Mouse (Mus musculus) neural tube, embryonic 12.5 days (tissue): ENCODE results near the gene Ryr2. TPM values are rescaled to one million over a fixed set of nuclear protein-coding genes. Genes with fewer than 3 reads are reported as not detected.

ENCODE experiments used
- ATAC-seq: fragments of 200-750 bp; cut with Nextera tagmentation; 2 replicates; pipeline ENCODE4 v1.8.0; 2017; ENCODE audit warnings: low read depth, mild to moderate bottlenecking, moderate TSS enrichment, moderate library complexity; ENCODE audit not compliant: low FRiP score
- H3K27ac ChIP-seq: fragments of 300-500 bp; sonication (generic); 2 replicates; pipeline ENCODE4 v1.5.1; 2016
- H3K27me3 ChIP-seq: fragments of 300-500 bp; sonication (generic); replicated peaks from 2 replicates; pipeline ENCODE4 v1.6.1; 2016; ENCODE audit warnings: mild to moderate bottlenecking
- H3K36me3 ChIP-seq: fragments of 300-500 bp; sonication (generic); 2 replicates; pipeline ENCODE4 v1.6.1; 2016; ENCODE audit warnings: mild to moderate bottlenecking
- H3K4me1 ChIP-seq: fragments of 300-500 bp; sonication (generic); 2 replicates; pipeline ENCODE4 v1.6.1; 2016
- H3K4me2 ChIP-seq: fragments of 300-500 bp; sonication (generic); replicated peaks from 2 replicates; pipeline ENCODE4 v1.6.1; 2016; ENCODE audit warnings: mild to moderate bottlenecking
- H3K4me3 ChIP-seq: fragments of 300-500 bp; sonication (generic); 2 replicates; pipeline ENCODE4 v1.5.1; 2016
- H3K9ac ChIP-seq: fragments of 300-500 bp; sonication (generic); 2 replicates; pipeline ENCODE4 v1.6.1; 2016; ENCODE audit warnings: mild to moderate bottlenecking
- H3K9me3 ChIP-seq: fragments of 300-500 bp; sonication (generic); 2 replicates; pipeline ENCODE4 v1.6.1; 2016; ENCODE audit warnings: mild to moderate bottlenecking
- WGBS: fragments of 180-500 bp; shearing (Covaris S2); methylation state at CpG from one replicate; pipeline ENCODE4 v1.1.7; 2016; 5-methylcytosine and 5-hydroxymethylcytosine counted together
- polyA plus RNA-seq: library from polyadenylated mRNA; unstranded; fragments of >200 nt; fragmentation: Nextera tagmentation; extraction: Ambion mirVana; gene quantifications from 2 replicates; pipeline ENCODE4 v1.2.1, GENCODE M21; 2016

Gene Ryr2
- polyA plus RNA-seq, 1 experiment from 2014 or later, result 1.2 TPM

DNA sequence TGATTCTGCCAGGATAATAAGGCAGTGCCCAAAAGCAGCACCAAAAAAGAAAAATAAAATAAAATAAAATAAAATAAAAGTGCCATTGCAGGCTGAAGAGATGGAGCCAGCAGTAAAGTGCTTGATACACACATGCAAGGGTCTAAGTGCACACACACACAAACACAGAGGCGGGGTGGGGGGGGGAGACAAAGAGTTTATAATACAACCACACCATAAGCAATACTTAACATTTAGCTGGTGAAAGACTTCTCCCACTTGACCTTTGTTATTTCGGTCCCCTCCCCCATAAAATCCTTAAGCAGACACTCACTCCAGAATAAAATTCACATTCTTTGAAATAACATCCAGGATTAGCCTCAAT is 22.7 kb downstream of the Ryr2 start:
- Histone ChIP-seq H3K9ac (no peak overlapping the region), H3K4me2 (no peak overlapping the region), H3K4me1 (no peaks in the 10 kb centered on the region), H3K27me3 (no peaks in the 10 kb centered on the region), H3K9me3 (no peaks in the 10 kb centered on the region), H3K4me3 (no peak overlapping the region), H3K36me3 (no peaks in the 10 kb centered on the region), H3K27ac (no peak overlapping the region)
- WGBS, result 83% methylated on average over 2 of the region's 2 CpGs
- no peak for ATAC-seq

DNA sequence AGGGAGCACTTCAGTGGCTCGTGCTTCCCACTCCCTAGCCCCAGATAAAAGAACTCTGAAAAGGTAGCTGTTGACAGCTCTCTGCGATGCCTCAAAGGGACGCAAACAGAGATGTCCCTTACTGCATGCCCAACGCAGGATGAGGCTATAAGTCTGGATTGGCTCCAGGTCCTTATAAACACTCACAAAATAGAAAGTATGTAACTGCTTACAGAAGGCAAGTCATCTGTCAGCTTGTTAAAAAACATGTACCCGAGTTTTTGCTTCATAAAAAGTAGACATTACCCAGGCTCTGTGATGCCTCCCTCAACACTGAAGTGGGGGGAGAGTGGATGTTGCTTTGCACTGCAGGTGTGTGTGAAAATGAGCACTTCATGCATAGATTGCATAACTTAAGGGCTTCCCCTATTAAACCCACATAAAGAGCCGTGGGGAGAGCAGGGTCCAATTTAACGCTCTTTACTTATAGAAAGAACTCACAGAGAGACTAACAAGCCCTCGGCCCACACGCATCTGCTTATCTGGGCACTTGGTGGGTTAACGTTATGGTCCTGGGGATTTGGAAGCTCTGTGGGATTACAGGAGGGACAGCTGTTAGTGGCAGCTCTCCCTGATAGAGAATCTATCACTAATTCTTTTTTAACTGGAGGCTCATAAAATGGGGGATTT is 23.2 kb downstream of the Ryr2 start:
- no peaks in the 10 kb centered on the region for H3K27me3 ChIP-seq
- no peak overlapping the region for H3K27ac ChIP-seq
- H3K4me3 ChIP-seq, result no peak overlapping the region
- H3K36me3 ChIP-seq, result no peaks in the 10 kb centered on the region
- no peaks in the 10 kb centered on the region for H3K4me1 ChIP-seq
- peak; percentile 63 for ATAC-seq
- H3K4me2 ChIP-seq, result no peak overlapping the region
- no peak overlapping the region for H3K9ac ChIP-seq
- 48% methylated on average over 10 of the region's 10 CpGs for WGBS
- no peaks in the 10 kb centered on the region for H3K9me3 ChIP-seq

DNA sequence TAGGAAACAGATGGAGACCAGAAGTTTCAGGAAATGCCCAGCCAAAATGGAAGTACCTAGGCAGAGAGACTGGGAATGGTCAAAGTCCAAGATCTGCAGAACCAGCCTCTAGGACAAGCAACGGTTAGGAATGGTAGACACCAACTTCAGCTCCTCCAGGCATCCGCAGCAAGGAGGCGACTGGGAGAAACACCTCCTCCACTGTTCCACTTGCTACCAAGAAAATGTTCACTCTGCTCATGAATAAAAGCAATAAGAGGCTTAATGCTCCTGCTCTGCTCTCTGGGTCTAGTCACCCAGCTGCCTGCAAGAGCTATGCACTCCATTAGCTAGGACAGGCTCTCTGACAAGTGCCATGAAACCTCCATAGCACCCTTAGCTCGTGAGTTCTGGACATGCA is 26.2 kb downstream of the Ryr2 start:
- no peaks in the 10 kb centered on the region for H3K36me3 ChIP-seq
- H3K4me1 ChIP-seq, result no peaks in the 10 kb centered on the region
- H3K4me2 ChIP-seq, result no peak overlapping the region
- H3K27me3 ChIP-seq, result no peaks in the 10 kb centered on the region
- no peaks in the 10 kb centered on the region for H3K9me3 ChIP-seq
- WGBS, result 86% methylated on average over 4 of the region's 4 CpGs
- H3K4me3 ChIP-seq, result no peak overlapping the region
- no peak overlapping the region for H3K27ac ChIP-seq
- no peak for ATAC-seq
- no peak overlapping the region for H3K9ac ChIP-seq

DNA sequence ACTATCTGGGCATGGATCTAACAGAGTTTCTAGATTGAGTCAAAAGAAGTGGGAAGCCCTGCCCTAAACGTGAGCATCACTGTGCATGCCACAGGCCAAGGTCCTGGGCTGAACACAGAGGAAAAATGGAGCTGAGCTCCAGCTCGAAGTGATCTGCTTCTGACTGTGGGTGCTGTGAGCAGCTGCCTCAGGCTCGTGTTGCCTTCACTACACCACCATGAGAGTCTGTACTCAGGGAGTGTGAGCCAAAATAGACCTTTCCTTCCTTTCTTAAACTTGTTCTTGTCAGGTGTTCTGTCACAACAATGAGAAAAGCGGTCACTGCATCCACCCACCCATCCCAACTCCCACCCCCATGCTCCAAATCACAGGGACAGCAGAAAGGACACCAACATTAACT is 27.2 kb downstream of the Ryr2 start:
- Histone ChIP-seq H3K4me2 (no peak overlapping the region), H3K4me3 (no peak overlapping the region), H3K9ac (no peak overlapping the region), H3K9me3 (no peaks in the 10 kb centered on the region), H3K36me3 (no peaks in the 10 kb centered on the region), H3K27ac (no peak overlapping the region), H3K4me1 (no peaks in the 10 kb centered on the region), H3K27me3 (no peaks in the 10 kb centered on the region)
- no peak for ATAC-seq
- 79% methylated on average over 4 of the region's 4 CpGs for WGBS

DNA sequence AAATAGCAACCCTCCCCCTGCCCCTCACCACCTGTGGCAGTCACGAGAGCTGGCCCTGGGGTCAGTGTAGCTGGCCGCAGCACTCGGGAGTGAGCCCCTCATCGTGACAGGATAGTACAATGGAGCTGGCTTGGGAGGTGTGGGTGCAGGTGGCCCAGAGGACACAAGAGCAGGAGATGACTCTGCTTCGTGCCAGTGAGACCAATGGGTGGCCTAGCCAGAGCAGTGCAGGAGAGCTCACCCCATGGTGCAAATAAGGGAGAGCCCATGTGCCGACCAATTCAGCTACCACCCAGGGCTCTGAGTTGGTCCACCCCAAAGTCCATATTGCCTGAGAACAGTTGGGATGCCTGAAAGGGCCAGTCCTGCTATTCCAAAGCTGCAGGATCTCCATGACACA is 31.8 kb downstream of the Ryr2 start:
- no peak overlapping the region for H3K4me2 ChIP-seq
- H3K36me3 ChIP-seq, result no peaks in the 10 kb centered on the region
- H3K9ac ChIP-seq, result no peak overlapping the region
- no peak overlapping the region for H3K27ac ChIP-seq
- H3K27me3 ChIP-seq, result no peaks in the 10 kb centered on the region
- no peak overlapping the region for H3K4me3 ChIP-seq
- H3K4me1 ChIP-seq, result 0 out of 2 replicates have a peak, but pooled peaks cover 4% of the 10 kb centered on the region
- WGBS, result 86% methylated on average over 6 of the region's 6 CpGs
- H3K9me3 ChIP-seq, result no peaks in the 10 kb centered on the region
- no peak for ATAC-seq

DNA sequence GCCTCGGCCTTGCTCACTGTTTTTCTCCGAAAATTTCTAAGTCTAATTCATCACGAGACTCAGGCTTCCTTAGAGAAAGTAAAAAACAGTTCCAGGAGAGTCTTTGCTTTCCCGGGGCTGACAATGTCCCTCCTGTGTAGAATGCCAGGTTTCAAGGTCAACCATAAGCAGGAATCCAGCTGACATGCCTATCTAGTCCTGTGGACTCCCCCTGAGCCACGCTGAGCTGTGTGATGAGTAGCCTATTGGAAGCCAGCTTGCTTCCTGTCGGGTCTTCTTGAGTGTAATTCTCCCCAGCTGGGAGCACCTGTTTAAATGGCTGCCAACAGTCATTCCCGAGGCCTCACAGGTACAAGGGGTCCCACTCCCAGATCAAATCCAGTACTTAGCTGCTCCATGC is 34.2 kb downstream of the Ryr2 start:
- 58% methylated on average over 7 of the region's 7 CpGs for WGBS
- Histone ChIP-seq H3K36me3 (no peaks in the 10 kb centered on the region), H3K4me3 (no peak overlapping the region), H3K4me2 (no peak overlapping the region), H3K9ac (no peak overlapping the region), H3K4me1 (0 out of 2 replicates have a peak, but pooled peaks cover 4% of the 10 kb centered on the region), H3K27ac (no peak overlapping the region), H3K9me3 (no peaks in the 10 kb centered on the region), H3K27me3 (no peaks in the 10 kb centered on the region)
- no peak for ATAC-seq

DNA sequence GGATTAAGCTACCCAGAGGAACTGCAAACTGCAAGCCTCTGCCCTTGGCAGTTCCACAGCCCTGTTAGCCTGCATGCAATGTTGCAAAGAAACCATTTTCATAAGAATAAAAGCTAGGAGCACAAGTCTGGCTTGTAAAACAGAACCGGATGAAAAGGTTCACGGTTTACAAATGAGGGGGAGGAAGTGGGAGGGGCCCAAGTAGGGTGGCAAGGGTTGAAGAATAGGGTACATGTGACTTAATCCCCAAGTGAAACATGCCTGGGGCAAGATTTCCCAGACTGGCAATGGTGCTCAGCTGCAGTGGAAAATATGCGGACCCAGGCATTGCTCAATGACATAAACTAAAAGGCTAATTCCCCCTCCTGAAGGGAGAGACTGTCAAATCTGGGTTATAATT is 34.6 kb downstream of the Ryr2 start:
- Histone ChIP-seq H3K9me3 (no peaks in the 10 kb centered on the region), H3K9ac (no peak overlapping the region), H3K4me3 (no peak overlapping the region), H3K4me2 (no peak overlapping the region), H3K27me3 (no peaks in the 10 kb centered on the region), H3K36me3 (no peaks in the 10 kb centered on the region), H3K27ac (no peak overlapping the region), H3K4me1 (0 out of 2 replicates have a peak, but pooled peaks cover 4% of the 10 kb centered on the region)
- peak; percentile 38; the same call in 1 of the 2 replicates for ATAC-seq
- 42% methylated on average over 3 of the region's 3 CpGs for WGBS

DNA sequence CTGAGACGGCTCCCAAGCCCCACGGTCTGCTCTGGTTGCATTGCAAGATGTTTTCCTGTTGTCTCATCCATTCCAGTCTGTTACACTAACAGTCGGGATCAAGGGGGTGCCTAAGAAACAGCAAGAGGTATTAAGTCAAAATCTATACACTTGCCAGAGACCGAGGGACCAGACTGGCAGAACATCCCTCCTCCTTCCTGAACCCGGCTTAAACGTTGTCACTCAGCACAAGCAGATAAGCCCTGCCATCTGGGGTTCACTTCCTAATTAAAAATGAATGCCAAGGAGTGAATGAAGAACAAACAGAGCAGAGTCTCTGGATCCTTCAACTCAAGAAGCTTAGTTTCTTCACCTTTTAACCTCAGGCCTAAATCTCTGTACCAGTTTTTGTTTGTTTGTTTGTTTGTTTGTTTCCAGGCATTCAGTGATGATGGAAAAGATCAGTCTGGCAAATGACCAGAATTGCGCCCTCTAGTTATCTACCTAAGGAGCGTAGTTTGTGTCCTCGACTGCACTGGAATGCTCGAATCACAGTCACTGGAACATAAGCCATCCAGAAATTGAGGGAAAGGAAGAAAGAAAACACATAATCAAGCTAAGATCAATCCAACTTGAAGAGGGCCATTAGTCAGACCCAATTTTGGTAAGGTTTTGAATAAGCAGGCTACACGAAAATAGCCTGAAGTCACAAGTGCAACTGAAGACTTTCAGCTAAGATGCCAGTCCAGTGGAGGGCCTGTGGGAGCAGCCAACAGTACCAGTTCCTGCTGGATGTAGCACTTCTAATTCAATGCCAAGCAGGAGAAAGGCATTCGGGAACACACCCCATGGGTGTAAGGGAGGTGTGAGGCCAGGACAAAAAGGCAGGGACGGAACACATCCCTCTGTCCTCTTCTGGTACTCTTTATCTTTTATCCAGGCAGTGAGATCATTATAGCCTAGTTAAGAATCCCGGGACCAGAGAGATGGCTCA is 36.3 kb downstream of the Ryr2 start:
- no peaks in the 10 kb centered on the region for H3K27me3 ChIP-seq
- no peaks in the 10 kb centered on the region for H3K36me3 ChIP-seq
- 0 out of 2 replicates have a peak, but pooled peaks cover 4% of the 10 kb centered on the region for H3K4me1 ChIP-seq
- H3K9ac ChIP-seq, result no peak overlapping the region
- 84% methylated on average over 14 of the region's 14 CpGs for WGBS
- H3K4me2 ChIP-seq, result no peak overlapping the region
- no peaks in the 10 kb centered on the region for H3K9me3 ChIP-seq
- no peak overlapping the region for H3K27ac ChIP-seq
- H3K4me3 ChIP-seq, result no peak overlapping the region
- no peak for ATAC-seq

DNA sequence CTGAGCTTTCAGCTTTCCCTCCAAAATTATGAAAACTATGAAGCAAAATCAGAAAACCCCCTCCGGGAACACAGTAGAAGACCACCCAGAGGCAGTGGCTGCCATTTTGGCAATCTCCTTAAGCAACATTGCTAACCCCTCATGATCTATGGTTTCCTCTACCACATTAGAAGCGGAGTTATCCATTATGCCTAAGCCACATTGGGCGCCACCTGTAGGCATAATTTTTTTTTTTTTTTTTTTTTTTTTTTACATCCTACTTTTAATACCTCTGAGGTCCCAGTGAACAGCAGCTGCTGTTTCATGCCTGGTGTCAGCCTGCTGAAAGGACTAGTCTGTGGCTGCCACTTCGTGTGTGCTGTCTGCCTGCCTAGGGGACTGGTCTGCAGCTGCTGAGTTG is 42.2 kb downstream of the Ryr2 start:
- no peak overlapping the region for H3K4me3 ChIP-seq
- no peak overlapping the region for H3K4me2 ChIP-seq
- no peaks in the 10 kb centered on the region for H3K4me1 ChIP-seq
- H3K9ac ChIP-seq, result no peak overlapping the region
- no peaks in the 10 kb centered on the region for H3K9me3 ChIP-seq
- no peaks in the 10 kb centered on the region for H3K36me3 ChIP-seq
- no peak for ATAC-seq
- H3K27ac ChIP-seq, result no peak overlapping the region
- WGBS, result 84% methylated on average over 4 of the region's 4 CpGs
- H3K27me3 ChIP-seq, result no peaks in the 10 kb centered on the region

DNA sequence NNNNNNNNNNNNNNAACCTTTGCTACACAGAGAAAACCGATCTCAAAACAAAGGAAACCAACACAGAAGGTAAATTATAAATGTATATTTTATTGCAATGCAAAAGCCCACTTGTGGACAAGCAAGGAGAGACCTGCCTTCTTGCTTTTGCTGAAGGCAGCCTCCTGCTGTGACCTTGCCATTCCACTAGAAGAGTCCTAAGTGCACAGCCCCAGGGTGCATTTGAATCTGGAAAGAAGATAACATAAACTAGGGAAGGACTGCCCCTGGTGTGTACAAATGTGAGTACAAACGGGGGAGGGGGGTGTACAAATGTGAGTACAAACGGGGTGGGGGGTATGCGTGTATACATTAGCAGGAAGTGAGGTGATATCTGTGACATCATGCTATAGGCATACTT is 43.2 kb downstream of the Ryr2 start:
- H3K4me2 ChIP-seq, result no peak overlapping the region
- H3K9ac ChIP-seq, result no peak overlapping the region
- H3K4me1 ChIP-seq, result no peaks in the 10 kb centered on the region
- WGBS, result 71% methylated on average over 4 of the region's 4 CpGs
- no peaks in the 10 kb centered on the region for H3K27me3 ChIP-seq
- ATAC-seq, result no peak
- no peaks in the 10 kb centered on the region for H3K9me3 ChIP-seq
- no peaks in the 10 kb centered on the region for H3K36me3 ChIP-seq
- H3K27ac ChIP-seq, result no peak overlapping the region
- H3K4me3 ChIP-seq, result no peak overlapping the region

DNA sequence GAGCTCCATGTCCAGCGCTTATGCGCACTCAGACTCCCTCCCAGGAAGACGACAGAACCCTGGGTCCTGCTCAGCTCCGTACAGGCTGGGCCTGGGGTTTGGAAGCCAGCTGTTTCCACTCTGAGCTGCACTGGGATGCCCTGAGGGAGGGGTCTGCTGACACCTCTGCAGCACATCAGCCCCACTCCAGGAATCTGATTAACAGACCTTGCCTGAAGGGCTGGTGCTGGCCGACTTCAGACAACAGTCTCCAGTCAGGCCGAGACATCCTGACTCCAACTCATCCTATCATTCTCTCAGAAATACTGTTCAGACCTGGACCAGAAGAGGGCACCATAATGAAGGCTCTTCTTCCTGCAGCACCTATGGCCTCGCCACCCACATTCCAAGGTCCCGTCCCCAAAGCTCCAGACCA is 49.4 kb downstream of the Ryr2 start:
- no peaks in the 10 kb centered on the region for H3K4me1 ChIP-seq
- WGBS, result 71% methylated on average over 8 of the region's 8 CpGs
- no peak for ATAC-seq
- no peak overlapping the region for H3K4me3 ChIP-seq
- H3K27me3 ChIP-seq, result no peaks in the 10 kb centered on the region
- no peak overlapping the region for H3K27ac ChIP-seq
- H3K9me3 ChIP-seq, result no peaks in the 10 kb centered on the region
- no peak overlapping the region for H3K9ac ChIP-seq
- H3K4me2 ChIP-seq, result no peak overlapping the region
- H3K36me3 ChIP-seq, result no peaks in the 10 kb centered on the region

DNA sequence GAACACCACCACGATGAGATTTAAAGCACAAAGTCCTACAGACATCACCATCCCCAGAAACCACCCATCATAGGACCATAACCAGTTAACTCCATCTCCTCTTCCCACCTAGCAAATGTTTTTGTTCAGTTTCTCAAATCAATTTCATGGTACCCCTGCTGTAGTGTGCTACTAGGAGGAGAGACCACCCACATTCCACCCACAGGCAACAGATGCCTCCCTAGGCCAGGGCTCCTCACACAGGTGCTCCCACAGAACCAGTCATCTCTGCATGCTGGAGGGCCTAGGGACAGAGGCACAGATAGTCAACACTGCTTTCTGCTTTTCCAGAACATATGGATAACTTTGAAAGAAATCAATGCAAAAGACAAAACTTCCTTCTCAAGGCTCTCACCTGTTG is 50.8 kb downstream of the Ryr2 start:
- no peak for ATAC-seq
- no peak overlapping the region for H3K4me3 ChIP-seq
- H3K36me3 ChIP-seq, result no peaks in the 10 kb centered on the region
- H3K4me2 ChIP-seq, result no peak overlapping the region
- no peaks in the 10 kb centered on the region for H3K27me3 ChIP-seq
- no peaks in the 10 kb centered on the region for H3K9me3 ChIP-seq
- H3K27ac ChIP-seq, result no peak overlapping the region
- H3K4me1 ChIP-seq, result no peaks in the 10 kb centered on the region
- H3K9ac ChIP-seq, result no peak overlapping the region
- 93% methylated on average over 1 of the region's 1 CpGs for WGBS
